Mouse (Mus musculus) G1E (cell line): Measurements from ENCODE around the gene Gm43720. TPM values are rescaled to one million over a fixed set of nuclear protein-coding genes. Genes with fewer than 3 reads are reported as not detected.

Experiments used
- ATAC-seq: 2 replicates; pipeline ENCODE4 v1.8.0; 2016; ENCODE audit warnings: mild to moderate bottlenecking; ENCODE audit not compliant: insufficient number of reproducible peaks, poor library complexity, low FRiP score, severe bottlenecking; ENCODE audit errors: extremely low read depth
- DNase-seq: peaks from one replicate; pipeline ENCODE4 v3.0.0; 2012; ENCODE audit warnings: low spot score
- H3K27me3 ChIP-seq: 2 replicates; pipeline ENCODE4 v1.6.1; 2012; ENCODE audit warnings: mild to moderate bottlenecking, low read length, inconsistent platforms; ENCODE audit not compliant: insufficient read depth
- H3K36me3 ChIP-seq: replicated peaks from 2 replicates; pipeline ENCODE3; 2012; ENCODE audit warnings: mild to moderate bottlenecking, inconsistent platforms
- H3K4me1 ChIP-seq: 2 replicates; pipeline ENCODE4 v1.6.1; 2012; ENCODE audit warnings: low read depth, low read length, inconsistent platforms, mixed read lengths; ENCODE audit not compliant: insufficient read depth
- H3K4me3 ChIP-seq: 2 replicates; pipeline ENCODE4 v1.5.1; 2012; ENCODE audit warnings: low read depth, mild to moderate bottlenecking, inconsistent platforms, low read length, moderate library complexity, mixed read lengths
- H3K9me3 ChIP-seq: replicated peaks from 2 replicates; pipeline ENCODE4 v1.6.1; 2012; ENCODE audit warnings: inconsistent platforms
- CTCF ChIP-seq: IDR thresholded peaks from 2 replicates; pipeline ENCODE4 v1.5.1; 2012; ENCODE audit warnings: low read depth, low read length, inconsistent platforms, mixed read lengths
- GATA1 ChIP-seq: IDR thresholded peaks from 2 replicates; pipeline ENCODE4 v1.6.1; 2012; ENCODE audit warnings: borderline replicate concordance, low read length, inconsistent platforms, mixed read lengths
- GATA2 ChIP-seq: IDR thresholded peaks from 2 replicates; pipeline ENCODE4 v1.6.1; 2012; ENCODE audit warnings: low read depth, low read length, inconsistent platforms, borderline replicate concordance
- POLR2AphosphoS5 ChIP-seq: IDR thresholded peaks from 2 replicates; pipeline ENCODE4 v1.6.1; 2012; ENCODE audit warnings: low read depth, low read length, inconsistent platforms; ENCODE audit not compliant: insufficient replicate concordance
- TAL1 ChIP-seq: conservative IDR thresholded peaks from 2 replicates; pipeline ENCODE4 v1.6.1; 2012; ENCODE audit warnings: low read depth, low read length, inconsistent platforms, mixed read lengths
- polyA plus RNA-seq: library from polyadenylated mRNA; stranded (reverse); fragments of >175 nt; gene quantifications from 2 replicates; pipeline ENCODE4 v1.2.3, GENCODE M21; 2012
- total RNA-seq, 2 experiments: library from RNA; stranded (forward) in 1 of 2; stranded (reverse) in 1 of 2; fragments of 200-1000 nt in 1 of 2; fragments of >200 nt in 1 of 2; fragmentation: Nextera tagmentation in 1 of 2; gene quantifications; 2 replicates each; pipeline ENCODE4 v1.2.3; 2014 to 2017

Gene Gm43720
- total RNA-seq (2014; fragmentation: Nextera tagmentation) (not detected in 2 replicates), total RNA-seq (2017) (0.05 and 0.06 TPM in 2 replicates), polyA plus RNA-seq (not detected in 2 replicates)

DNA sequence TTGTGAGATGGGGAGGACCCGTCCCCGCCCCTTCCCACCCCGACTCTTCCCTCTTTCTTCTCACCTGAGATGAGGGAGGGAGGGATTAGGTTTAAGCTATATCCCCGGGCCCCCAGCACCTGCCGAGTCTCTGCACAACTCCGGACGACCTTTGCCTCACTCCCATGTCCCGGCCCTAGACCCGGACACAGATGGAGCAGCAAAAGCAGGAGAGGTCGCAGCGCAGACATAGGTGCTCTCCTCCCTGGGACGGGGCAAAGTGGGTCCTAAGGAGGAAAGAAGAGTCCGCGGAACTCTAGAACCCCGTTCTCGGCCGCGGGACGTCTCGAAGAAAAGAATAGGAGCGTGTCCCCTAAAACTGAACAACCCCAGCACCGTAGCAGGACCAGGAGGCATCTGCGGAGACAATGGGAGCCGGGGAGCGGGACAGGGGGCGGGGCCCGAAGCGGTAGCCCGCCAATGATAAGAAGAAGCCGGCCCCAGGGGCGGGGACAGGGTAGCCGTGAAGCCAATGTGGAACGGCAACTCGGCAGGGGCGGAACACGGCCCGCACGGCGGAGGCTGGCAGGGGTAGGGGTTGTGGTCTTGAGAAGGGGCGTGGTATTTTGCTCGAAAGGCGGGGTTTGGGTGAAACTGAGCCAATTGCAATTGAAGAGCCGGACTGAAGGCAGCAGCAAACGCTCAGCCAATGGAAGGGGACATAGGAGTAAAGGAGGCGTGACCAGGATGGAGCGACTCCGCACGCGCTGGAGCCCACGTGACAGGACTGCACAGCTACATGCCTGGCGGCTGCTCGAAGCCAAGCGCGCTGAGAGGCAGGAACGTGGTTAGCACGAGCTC is at the start of gene Gm43720, which contains the start of the genes Gpc2 and Stag3:
Gene Gm43720 (minus strand): TSS at position 374 of the 840 bp plus-strand sequence.
Gene Gpc2 (minus strand): TSS at position 421 of the 840 bp plus-strand sequence.
Gene Stag3 (plus strand): TSS at position 656 of the 840 bp plus-strand sequence.
- TF ChIP-seq POLR2AphosphoS5 = no peak
- TF ChIP-seq CTCF = no peak
- TF ChIP-seq GATA2 = no peak
- TF ChIP-seq GATA1 = no peak
- TF ChIP-seq TAL1 = no peak
- H3K27me3 ChIP-seq = peaks cover 53% of the 10 kb centered on the region
- no peaks in the 10 kb centered on the region; the same call in 1 of the 2 replicates for H3K4me1 ChIP-seq
- no peaks in the 10 kb centered on the region for H3K36me3 ChIP-seq
- ATAC-seq = no peak
- no peak within 1 kb of the TSS; the same call in 1 of the 2 replicates for H3K4me3 ChIP-seq
- H3K9me3 ChIP-seq = peaks cover 11% of the 10 kb centered on the region
- no peak for DNase-seq

- no peaks in the 10 kb centered on the region; the same call in 1 of the 2 replicates for H3K27me3 ChIP-seq
- no peak overlapping the region for H3K4me3 ChIP-seq
- no peak for ATAC-seq
- H3K4me1 ChIP-seq = no peaks in the 10 kb centered on the region
- TF ChIP-seq GATA2 (no peak), POLR2AphosphoS5 (no peak), GATA1 (no peak), CTCF (no peak), TAL1 (no peak)
- DNase-seq = no peak
- no peaks in the 10 kb centered on the region for H3K9me3 ChIP-seq
- no peaks in the 10 kb centered on the region for H3K36me3 ChIP-seq
Observed at GRCm38 (mm10) chr5:138312795-138313194, 33.0 kb upstream of the Gm43720 start.

GRCm38 (mm10) chr5:138299613-138300012 is 19.9 kb upstream of the Gm43720 start:
- DNase-seq = no peak
- H3K4me3 ChIP-seq = no peak overlapping the region

DNA sequence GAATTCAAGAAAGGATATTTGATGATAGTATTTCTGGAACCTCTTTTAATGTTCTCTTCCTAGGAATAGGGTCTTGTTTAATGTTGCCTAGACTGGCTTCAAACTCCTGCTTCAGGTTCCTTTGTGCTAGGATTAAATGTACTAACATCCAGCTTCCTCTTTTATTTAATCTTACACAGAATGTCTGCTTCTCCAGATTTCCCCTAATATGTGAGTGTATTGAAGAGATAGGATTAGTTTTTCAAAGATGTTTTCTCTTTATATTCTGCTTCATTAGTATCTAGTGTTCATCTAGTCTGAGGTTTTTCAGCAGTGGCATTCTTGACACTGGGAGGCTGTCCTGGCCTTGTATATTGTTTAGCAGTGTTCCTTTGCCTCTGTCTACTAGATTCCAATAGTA is 14.4 kb upstream of the Gm43720 start:
- H3K4me3 ChIP-seq = no peak overlapping the region
- ATAC-seq = peak; percentile 28; the same call in 1 of the 2 replicates
- no peaks in the 10 kb centered on the region for H3K36me3 ChIP-seq
- no peak for DNase-seq
- TF ChIP-seq POLR2AphosphoS5 (no peak), GATA2 (no peak), CTCF (no peak), TAL1 (no peak), GATA1 (no peak)
- peaks cover 11% of the 10 kb centered on the region for H3K27me3 ChIP-seq
- no peaks in the 10 kb centered on the region for H3K4me1 ChIP-seq
- H3K9me3 ChIP-seq = no peaks in the 10 kb centered on the region

More at GRCm38 (mm10) chr5:138299613-138300012, 19.9 kb upstream of the Gm43720 start:
- no peak for TF ChIP-seq POLR2AphosphoS5
- TF ChIP-seq GATA1 = no peak
- no peak for TF ChIP-seq CTCF
- TF ChIP-seq GATA2 = no peak
- no peak for TF ChIP-seq TAL1
- ATAC-seq = no peak
- peaks cover 25% of the 10 kb centered on the region for H3K27me3 ChIP-seq
- no peaks in the 10 kb centered on the region for H3K9me3 ChIP-seq
- H3K4me1 ChIP-seq = no peaks in the 10 kb centered on the region
- H3K36me3 ChIP-seq = no peaks in the 10 kb centered on the region

GRCm38 (mm10) chr5:138291638-138292037 is 11.9 kb upstream of the Gm43720 start:
- no peaks in the 10 kb centered on the region for H3K4me1 ChIP-seq
- peaks cover 5% of the 10 kb centered on the region for H3K27me3 ChIP-seq
- ATAC-seq = no peak
- no peak overlapping the region for H3K4me3 ChIP-seq
- no peaks in the 10 kb centered on the region for H3K36me3 ChIP-seq
- DNase-seq = no peak
- no peak for TF ChIP-seq GATA2
- TF ChIP-seq GATA1 = no peak
- no peak for TF ChIP-seq CTCF
- no peaks in the 10 kb centered on the region for H3K9me3 ChIP-seq

DNA sequence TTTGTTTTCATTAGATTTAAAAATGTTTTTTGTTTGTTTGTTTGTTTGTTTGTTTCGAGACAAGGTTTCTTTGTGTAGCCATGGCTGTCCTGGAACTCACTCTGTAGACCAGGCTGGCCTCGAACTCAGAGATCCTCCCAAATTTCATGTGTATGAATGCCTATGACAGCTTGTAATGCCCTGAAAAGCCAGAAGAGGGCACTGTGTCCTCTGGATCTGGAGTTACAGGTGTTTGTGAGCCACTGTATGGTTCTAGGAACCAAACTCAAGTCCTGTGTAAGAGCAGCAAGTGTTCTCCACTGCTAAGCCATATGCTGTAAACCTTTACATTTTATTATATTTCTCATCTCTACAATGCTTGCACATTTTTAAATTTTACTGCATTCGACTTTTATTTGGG is 8.1 kb upstream of the Gm43720 start:
- H3K9me3 ChIP-seq = no peaks in the 10 kb centered on the region
- ATAC-seq (no peak), DNase-seq (no peak)
- H3K27me3 ChIP-seq = peaks cover 3% of the 10 kb centered on the region; the same call in 1 of the 2 replicates
- TF ChIP-seq TAL1 (no peak), GATA2 (no peak), POLR2AphosphoS5 (no peak), GATA1 (no peak), CTCF (no peak)
- no peaks in the 10 kb centered on the region for H3K4me1 ChIP-seq
- no peaks in the 10 kb centered on the region for H3K36me3 ChIP-seq
- H3K4me3 ChIP-seq = no peak overlapping the region
